Mouse (Mus musculus) common myeloid progenitor, adult 5-6 weeks (primary cell): Measurements from ENCODE around the gene Vmn1r119. TPM values are rescaled to one million over a fixed set of nuclear protein-coding genes. Genes with fewer than 3 reads are reported as not detected.
"Not testable (repeated sequence)": the region's sequence is repeated elsewhere in the genome, so short reads cannot be mapped to it uniquely, and the experiment has no call there.

Experiments used
- ATAC-seq: replicated peaks from 2 replicates; pipeline ENCODE4 v1.8.0; 2016; ENCODE audit warnings: low read depth, mild to moderate bottlenecking, moderate TSS enrichment, inconsistent platforms; ENCODE audit not compliant: poor library complexity, severe bottlenecking
- total RNA-seq: library from RNA; stranded (forward); fragments of 200-1000, 187-1606 nt; gene quantifications from 2 replicates; pipeline ENCODE4 v1.2.3, GENCODE M21; 2017

Gene Vmn1r119
- not detected in 2 replicates for total RNA-seq

DNA sequence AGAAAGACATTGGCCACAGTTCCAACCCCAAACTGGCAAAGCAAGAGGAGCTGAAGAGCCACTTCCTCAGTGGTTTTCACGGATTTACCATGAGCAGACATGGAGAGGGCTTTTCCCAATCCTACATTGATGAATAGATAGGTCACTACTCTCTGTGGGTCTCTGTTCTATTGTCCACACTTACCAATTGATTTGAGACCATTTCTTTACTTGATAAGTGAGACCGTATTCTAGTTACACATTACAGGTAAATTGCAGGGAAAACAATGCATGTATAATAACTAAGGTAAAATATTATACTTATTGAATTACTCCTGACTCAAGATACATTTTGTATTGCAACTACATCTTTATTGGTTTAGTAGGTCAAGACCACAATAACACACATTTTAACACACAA, at the start of gene Vmn1r119:
Gene Vmn1r119, minus strand, starts transcription at position 101 of the 400 bp plus-strand sequence.
- not testable (repeated sequence) for ATAC-seq

DNA sequence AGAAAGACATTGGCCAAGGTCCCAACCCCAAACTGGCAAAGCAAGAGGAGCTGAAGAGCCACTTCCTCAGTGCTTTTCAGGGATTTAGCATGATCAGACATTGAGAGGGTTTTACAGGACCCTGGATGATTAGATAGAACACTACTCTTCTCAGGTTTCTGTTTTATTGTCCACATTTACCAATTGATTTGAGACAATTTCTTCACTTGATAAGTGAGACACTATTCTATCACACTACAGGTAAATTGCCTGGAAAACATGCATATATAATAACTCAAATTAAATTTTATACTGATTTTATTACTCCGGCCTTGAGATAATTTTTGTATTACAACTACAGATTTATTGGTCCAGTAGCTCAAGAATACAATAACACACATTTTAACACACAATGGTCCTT, 41.4 kb upstream of the Vmn1r119 start, which contains the start of gene Vmn1r120:
Gene Vmn1r120, minus strand, starts transcription at position 101 of the 400 bp plus-strand sequence.
- not testable (repeated sequence) for ATAC-seq

Other genes starting within 250 kb of the Vmn1r119 start
- not detected in 2 replicates for gene Vmn1r112, start 241.3 kb downstream of the Vmn1r119 start, total RNA-seq
- not detected in 2 replicates for gene Vmn1r113, start 225.2 kb downstream of the Vmn1r119 start, total RNA-seq
- gene Vmn1r114, start 200.3 kb downstream of the Vmn1r119 start, total RNA-seq: not detected in 2 replicates
- not detected in 2 replicates for gene Vmn1r115, start 167.5 kb downstream of the Vmn1r119 start, total RNA-seq
- gene Vmn1r116, start 140.2 kb downstream of the Vmn1r119 start, total RNA-seq: not detected in 2 replicates
- gene Vmn1r117, start 128.3 kb downstream of the Vmn1r119 start, total RNA-seq: not detected in 2 replicates
- gene Vmn1r118, start 100.1 kb downstream of the Vmn1r119 start, total RNA-seq: not detected in 2 replicates
- gene Vmn1r120, start 41.3 kb upstream of the Vmn1r119 start, total RNA-seq: not detected in 2 replicates
- not detected in 2 replicates for gene Vmn1r121, start 86.1 kb upstream of the Vmn1r119 start, total RNA-seq
- not detected in 2 replicates for gene Vmn1r122, start 121.7 kb upstream of the Vmn1r119 start, total RNA-seq
- not detected in 2 replicates for gene Vmn1r123, start 149.7 kb upstream of the Vmn1r119 start, total RNA-seq
- not detected in 2 replicates for gene Gm5157, start 178.0 kb upstream of the Vmn1r119 start, total RNA-seq
- not detected in 2 replicates for gene Vmn1r124, start 248.2 kb upstream of the Vmn1r119 start, total RNA-seq